Mouse (Mus musculus) limb, embryonic 12.5 days (tissue): Measurements from ENCODE around the gene Gm48552. TPM values are rescaled to one million over a fixed set of nuclear protein-coding genes. Genes with fewer than 3 reads are reported as not detected.

Experiments
- microRNA-seq: library from miRNA; unstranded; fragments of <30 nt; microRNA quantifications from one replicate; pipeline ENCODE4, GENCODE M21; 2017
- polyA plus RNA-seq: library from polyadenylated mRNA; unstranded; fragments of >200 nt; fragmentation: Nextera tagmentation; extraction: Ambion mirVana; gene quantifications from 2 replicates; pipeline ENCODE4 v1.2.1, GENCODE M21; 2016

Gene Gm48552
- polyA plus RNA-seq, 1 experiment from 2014 or later = 3.1 TPM

Small RNA genes within 50 kb of the gene (microRNA-seq; reads per million reads assigned to microRNA genes)
- gene Mir1191b = not detected
- not detected for gene Mir6913

Other genes with a start within 250 kb of the Gm48552 start
- gene Pias4, start 221.1 kb upstream of the Gm48552 start, polyA plus RNA-seq = 57.7 and 62.1 TPM in 2 replicates
- gene Eef2, start 212.4 kb upstream of the Gm48552 start, polyA plus RNA-seq = 524 and 544 TPM in 2 replicates
- 64.2 and 65.7 TPM in 2 replicates for gene Dapk3, start 206.0 kb upstream of the Gm48552 start, polyA plus RNA-seq
- not detected in 2 replicates for gene 4930442H23Rik, start 205.2 kb upstream of the Gm48552 start, polyA plus RNA-seq
- not detected in 2 replicates for gene Nmrk2, start 187.0 kb upstream of the Gm48552 start, polyA plus RNA-seq
- gene Atcay, start 158.2 kb upstream of the Gm48552 start, polyA plus RNA-seq = 0.38 and 0.43 TPM in 2 replicates
- 9.9 and 12.1 TPM in 2 replicates for gene Zfr2, start 155.8 kb upstream of the Gm48552 start, polyA plus RNA-seq
- 4.2 and 4.9 TPM in 2 replicates for gene Matk, start 136.1 kb upstream of the Gm48552 start, polyA plus RNA-seq
- gene Mrpl54, start 122.1 kb upstream of the Gm48552 start, polyA plus RNA-seq = 207 and 217 TPM in 2 replicates
- 48.8 and 53.1 TPM in 2 replicates for gene Apba3, start 122.0 kb upstream of the Gm48552 start, polyA plus RNA-seq
- 3.2 and 3.6 TPM in 2 replicates for gene Tjp3, start 97.4 kb upstream of the Gm48552 start, polyA plus RNA-seq
- gene Pip5k1c, start 96.0 kb upstream of the Gm48552 start, polyA plus RNA-seq = 63.9 and 68.5 TPM in 2 replicates
- gene Cactin, start 67.9 kb upstream of the Gm48552 start, polyA plus RNA-seq = 57.7 and 58.7 TPM in 2 replicates
- 2.2 and 2.6 TPM in 2 replicates for gene Tbxa2r, start 60.3 kb upstream of the Gm48552 start, polyA plus RNA-seq
- 0.05 TPM in 1 of 2 replicates, not detected in the other for gene Gipc3, start 45.7 kb upstream of the Gm48552 start, polyA plus RNA-seq
- gene Hmg20b, start 38.5 kb upstream of the Gm48552 start, polyA plus RNA-seq = 122 TPM in 2 replicates
- 12.5 and 13.3 TPM in 2 replicates for gene Mfsd12, start 31.5 kb upstream of the Gm48552 start, polyA plus RNA-seq
- gene 4930404N11Rik, start 23.2 kb upstream of the Gm48552 start, polyA plus RNA-seq = 0.76 and 0.79 TPM in 2 replicates
- gene Fzr1, start 10.5 kb upstream of the Gm48552 start, polyA plus RNA-seq = 136 and 137 TPM in 2 replicates
- 71.9 and 74.6 TPM in 2 replicates for gene Dohh, start 4.6 kb upstream of the Gm48552 start, polyA plus RNA-seq
- gene Gm48551, start 4.5 kb upstream of the Gm48552 start, polyA plus RNA-seq = 3.3 and 3.8 TPM in 2 replicates
- gene Smim24, start 4.0 kb downstream of the Gm48552 start, polyA plus RNA-seq = 2.9 and 3.0 TPM in 2 replicates
- gene Nfic, start 66.6 kb downstream of the Gm48552 start, polyA plus RNA-seq = 30.8 and 31.1 TPM in 2 replicates
- 0.70 and 0.93 TPM in 2 replicates for gene Celf5, start 93.7 kb downstream of the Gm48552 start, polyA plus RNA-seq
- gene Ncln, start 107.4 kb downstream of the Gm48552 start, polyA plus RNA-seq = 84.3 and 86.9 TPM in 2 replicates
- 0.28 and 0.53 TPM in 2 replicates for gene S1pr4, start 111.1 kb downstream of the Gm48552 start, polyA plus RNA-seq
- gene Gna15, start 135.2 kb downstream of the Gm48552 start, polyA plus RNA-seq = 1.2 and 1.4 TPM in 2 replicates
- gene Gna11, start 156.2 kb downstream of the Gm48552 start, polyA plus RNA-seq = 82.9 and 86.1 TPM in 2 replicates
- 453 and 478 TPM in 2 replicates for gene Aes, start 170.5 kb downstream of the Gm48552 start, polyA plus RNA-seq
- 39.4 and 45.6 TPM in 2 replicates for gene Tle2, start 185.6 kb downstream of the Gm48552 start, polyA plus RNA-seq
- gene Tle6, start 212.1 kb downstream of the Gm48552 start, polyA plus RNA-seq = 15.2 TPM in 2 replicates
- 2.0 and 2.2 TPM in 2 replicates for gene BC025920, start 217.3 kb downstream of the Gm48552 start, polyA plus RNA-seq
- gene Sirt6, start 238.8 kb downstream of the Gm48552 start, polyA plus RNA-seq = 55.8 and 57.5 TPM in 2 replicates
- gene Ankrd24, start 239.5 kb downstream of the Gm48552 start, polyA plus RNA-seq = 10.1 and 10.4 TPM in 2 replicates